Mouse (Mus musculus): ENCODE measurements at regions not wholly inside any gene's neighbourhood (a gene's known extent, or its start where the extent isn't known, plus 50 kb on each side); places are given as distances from the start of the nearest gene placed in this dataset.

DNA sequence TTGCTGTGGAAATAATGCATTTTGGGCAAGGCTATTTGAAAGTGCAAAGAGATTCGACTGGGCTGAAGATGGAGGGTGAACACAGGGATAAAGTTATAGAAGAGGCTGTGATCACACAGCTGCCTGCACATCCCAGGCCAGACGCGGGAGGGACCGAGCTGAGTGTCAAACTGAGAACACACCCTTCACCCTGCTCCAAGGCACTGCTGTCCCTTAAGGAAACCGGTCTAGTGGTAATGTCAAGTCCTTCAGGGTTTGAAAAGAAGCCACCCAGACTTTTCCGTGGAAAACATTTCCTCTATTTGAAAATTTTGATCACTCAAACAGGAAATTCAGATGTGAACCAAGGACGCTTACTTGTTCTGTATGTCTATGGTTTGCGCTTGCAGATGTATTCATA lies 134.6 kb downstream of the Gm11011 start:
- intact Hi-C loops (cut with DNase I): no loop called here
- no peak for DNase-seq

DNA sequence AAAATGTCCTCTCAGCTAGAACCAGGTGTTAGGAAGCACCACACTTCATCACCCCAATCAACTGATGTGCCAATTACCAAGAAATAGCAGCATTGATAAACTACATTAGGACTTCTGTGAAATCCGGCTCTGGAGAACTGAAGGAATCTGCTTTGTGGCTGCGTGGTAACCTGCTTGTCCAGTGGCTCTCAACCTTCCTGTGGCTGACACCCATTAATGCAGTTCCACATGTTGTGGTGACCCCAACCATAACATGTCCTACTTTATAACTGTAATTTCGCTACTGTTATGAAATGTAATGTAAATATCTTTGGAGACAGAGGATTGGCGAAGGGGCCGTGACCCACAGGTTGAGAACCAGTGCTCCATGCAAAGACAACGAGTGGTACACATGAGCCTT lies 136.7 kb downstream of the Gm11011 start:
- intact Hi-C loops (cut with DNase I): no loop called here
- DNase-seq: no peak

DNA sequence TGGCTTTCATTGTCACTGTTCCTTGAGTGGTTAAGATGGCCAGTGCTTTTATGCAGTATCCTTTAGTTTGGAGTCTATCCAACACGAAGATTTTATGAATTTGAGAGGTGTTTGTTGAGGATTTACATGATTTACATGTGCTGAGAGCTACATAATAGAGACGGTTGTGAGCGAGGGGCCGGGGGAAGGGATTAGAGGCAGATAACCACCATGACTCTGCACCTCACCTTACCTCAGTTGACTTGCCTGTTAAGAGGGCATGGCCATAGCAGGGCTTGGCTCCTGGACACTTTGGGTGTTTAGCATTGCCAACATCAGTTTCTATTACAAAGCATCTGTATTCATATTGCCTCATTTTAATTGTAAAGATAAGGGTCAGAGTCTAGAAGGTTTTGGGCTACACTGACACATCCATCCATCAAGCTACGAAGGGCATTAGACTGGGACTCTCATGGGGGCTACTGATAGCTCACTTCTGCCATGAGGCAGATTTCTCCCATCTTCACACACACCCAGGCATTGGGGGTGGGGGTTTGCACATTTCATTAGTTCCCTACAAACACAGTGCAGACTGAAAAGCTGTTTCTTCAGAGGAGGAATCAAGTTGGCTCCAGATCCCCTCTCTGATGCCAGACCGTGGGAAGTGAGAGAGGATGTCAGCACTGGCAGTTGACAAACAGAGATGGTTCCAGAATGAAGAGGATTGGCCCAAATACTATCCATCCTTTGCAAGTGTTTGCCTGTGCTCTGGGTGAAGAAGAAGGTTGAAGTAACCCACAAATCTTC lies 139.9 kb downstream of the Gm11011 start:
- DNase-seq: no peak
- intact Hi-C loops (cut with DNase I): no loop called here

DNA sequence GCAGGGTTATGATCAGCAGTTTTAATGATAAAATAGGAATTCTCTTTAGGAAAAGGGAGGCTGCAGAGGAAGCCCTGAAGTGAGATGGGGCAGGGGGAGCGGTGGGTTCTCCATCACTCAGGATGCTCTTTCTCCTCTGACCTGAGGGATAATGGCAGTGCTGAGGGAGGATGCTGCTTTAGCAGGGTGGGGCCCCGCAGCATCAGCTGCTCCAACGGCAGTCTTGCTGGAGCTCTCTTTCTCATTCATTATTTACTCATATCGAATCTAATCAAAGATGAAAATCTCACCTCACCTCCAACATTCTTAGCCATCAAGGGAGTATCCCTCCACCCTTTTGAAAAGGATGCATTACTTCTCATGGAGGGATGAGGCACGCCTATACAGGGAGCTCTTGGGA lies 141.7 kb downstream of the Gm11011 start:
- intact Hi-C loops (cut with DNase I): no loop called here
- DNase-seq: no peak

DNA sequence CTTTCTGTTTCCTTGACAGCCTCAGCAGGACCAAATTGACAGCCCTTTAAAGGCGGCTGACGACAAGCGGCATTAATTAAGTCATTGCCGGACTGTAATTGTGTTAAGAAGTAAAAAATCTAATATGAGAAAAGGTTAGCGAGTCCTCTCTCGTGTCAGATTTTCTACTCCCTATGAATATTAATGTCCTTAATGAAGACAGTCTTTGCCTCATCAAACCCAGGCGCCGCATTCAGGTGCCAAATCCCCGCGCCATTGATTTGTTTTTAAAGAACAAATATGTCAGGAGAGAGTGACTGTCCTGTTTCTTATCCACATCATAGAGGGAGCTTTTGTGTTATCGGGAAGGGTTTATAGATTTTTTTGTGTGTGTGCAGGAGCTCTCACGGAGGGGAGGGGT lies 142.2 kb downstream of the Gm11011 start:
- DNase-seq: no peak
- intact Hi-C loops (cut with DNase I): no loop called here

DNA sequence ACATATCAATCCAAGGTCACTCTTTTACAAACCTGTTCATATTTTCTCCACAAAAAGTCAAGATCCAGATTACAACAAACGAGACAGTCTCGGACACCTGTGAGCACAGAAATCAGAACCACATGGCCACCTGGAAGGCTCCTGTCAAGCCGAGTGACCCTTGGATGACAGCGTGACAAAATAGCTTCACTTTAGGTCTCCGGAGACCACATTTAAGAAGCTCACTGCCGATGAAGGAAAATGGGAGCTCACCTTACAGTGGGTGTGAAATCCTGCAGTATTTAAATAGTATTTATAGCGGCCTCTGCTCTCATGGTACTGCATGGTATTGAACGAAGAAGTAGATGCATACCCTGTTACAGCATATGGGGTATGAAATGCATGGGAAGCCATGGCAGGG lies 144.3 kb downstream of the Gm11011 start:
- DNase-seq: no peak
- intact Hi-C loops (cut with DNase I): no loop called here

DNA sequence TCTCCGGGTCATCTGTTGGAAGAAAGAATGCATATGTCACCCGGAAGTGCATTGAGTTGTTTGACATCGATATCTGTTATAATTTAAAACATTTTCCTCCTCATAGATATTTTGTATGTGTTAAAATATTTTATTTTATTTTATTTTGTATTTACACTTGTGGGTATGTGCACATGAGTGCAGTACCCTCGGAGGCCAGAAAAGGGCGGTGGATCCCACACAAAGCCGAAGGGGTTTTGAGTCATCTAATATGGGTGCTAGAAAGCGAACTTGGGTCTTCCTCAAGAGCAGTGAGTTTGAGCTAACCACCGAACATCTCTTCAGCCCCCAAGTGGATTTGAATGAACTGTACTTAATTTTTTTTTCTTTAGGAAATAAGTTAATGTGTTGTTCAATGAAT lies 156.0 kb downstream of the Gm11011 start:
- DNase-seq: no peak
- intact Hi-C loops (cut with DNase I): no loop called here

DNA sequence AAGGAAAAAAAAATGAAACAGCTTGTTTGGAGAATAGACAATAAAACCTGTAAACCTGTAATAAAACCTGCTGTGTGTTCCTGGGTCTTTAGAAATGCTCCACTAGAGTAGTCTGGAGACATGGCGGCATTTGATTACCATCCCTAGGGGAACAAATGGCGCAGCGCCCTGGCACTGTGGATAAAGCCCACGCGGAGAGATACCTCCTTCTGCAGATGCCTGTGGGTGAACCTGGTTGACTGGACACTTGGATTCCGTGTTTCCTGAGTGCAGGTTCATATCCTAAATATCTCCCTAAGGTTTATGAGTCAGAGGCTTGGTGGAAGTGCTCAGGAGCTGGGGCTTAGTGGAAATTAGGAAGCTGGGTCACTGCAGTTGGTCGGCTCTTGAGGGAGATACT lies 158.1 kb downstream of the Gm11011 start:
- DNase-seq: no peak
- intact Hi-C loops (cut with DNase I): no loop called here

DNA sequence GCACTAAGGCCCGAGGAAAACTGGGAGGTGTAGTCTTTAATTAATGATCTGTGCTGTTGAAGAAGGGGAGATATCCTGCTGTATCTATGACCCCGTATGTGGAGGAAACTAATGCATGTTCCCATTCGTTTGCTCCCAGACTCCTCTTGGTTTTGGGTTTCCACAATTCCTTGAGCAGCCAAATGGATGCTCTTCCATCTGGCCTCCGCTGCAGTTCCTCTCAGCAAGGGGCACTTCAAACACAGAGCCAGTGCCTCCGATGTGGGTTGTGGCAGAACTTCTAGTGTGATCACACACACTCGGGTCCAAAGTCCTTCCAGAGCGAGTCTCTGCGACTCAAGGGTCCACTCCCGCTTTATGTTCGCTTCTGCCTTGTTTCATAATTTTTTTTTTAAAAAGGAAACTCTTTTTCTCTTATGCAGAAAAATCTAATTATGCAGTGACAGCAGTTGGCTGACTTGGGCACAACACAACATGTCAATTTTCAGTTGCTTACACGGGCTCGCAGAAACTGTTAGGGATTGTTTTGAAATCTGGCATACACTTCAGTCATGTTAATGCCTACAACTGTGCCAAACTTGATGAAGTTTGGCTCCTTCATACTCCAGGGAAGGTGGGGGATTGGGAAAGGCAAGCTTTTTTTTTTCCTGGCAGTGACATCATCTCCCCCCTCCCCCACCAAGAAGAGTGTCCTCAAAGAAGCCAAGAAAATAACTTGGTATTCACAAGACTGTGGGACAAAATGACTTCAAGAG lies 163.2 kb downstream of the Gm11011 start:
- DNase-seq: no peak
- intact Hi-C loops (cut with DNase I): no loop called here

DNA sequence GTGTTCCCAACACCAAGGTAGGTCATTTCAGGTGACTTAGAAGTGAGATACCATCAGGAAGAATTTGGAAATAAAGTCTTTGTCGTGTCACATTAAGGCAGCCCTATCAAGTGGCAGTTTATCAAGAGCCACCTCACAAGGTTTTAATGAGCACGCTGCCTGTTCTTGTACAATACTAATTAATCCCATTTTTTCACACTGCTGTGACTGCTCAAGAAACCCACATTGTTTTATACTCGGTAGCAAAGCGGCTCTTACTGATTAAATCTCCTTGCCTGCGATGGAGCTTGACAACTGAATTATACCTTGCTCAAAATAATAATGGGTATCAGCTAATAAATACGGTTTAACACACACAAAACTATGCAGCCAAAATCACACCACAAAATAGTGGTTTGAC lies 175.2 kb downstream of the Gm11011 start:
- DNase-seq: no peak
- intact Hi-C loops (cut with DNase I): no loop called here

DNA sequence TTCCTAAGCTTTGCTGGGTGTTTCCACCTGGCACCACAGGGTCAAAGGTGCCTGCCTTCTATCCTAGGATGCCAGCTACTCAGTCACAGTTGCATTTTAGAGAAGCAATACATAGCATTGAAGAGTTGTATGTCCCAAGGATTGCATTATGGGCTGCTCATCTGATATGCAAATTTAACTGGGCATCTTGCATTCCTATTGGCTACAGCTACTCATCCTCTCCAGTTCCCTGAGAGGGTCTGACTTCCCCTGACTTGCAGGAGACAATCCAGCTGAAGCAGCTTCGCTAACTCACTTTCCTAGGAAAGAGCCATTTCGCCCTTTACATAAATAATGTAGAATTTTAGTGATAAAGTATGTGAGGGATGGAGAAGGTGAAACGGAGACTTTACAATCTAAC lies 177.5 kb downstream of the Gm11011 start:
- intact Hi-C loops (cut with DNase I): no loop called here
- no peak for DNase-seq

DNA sequence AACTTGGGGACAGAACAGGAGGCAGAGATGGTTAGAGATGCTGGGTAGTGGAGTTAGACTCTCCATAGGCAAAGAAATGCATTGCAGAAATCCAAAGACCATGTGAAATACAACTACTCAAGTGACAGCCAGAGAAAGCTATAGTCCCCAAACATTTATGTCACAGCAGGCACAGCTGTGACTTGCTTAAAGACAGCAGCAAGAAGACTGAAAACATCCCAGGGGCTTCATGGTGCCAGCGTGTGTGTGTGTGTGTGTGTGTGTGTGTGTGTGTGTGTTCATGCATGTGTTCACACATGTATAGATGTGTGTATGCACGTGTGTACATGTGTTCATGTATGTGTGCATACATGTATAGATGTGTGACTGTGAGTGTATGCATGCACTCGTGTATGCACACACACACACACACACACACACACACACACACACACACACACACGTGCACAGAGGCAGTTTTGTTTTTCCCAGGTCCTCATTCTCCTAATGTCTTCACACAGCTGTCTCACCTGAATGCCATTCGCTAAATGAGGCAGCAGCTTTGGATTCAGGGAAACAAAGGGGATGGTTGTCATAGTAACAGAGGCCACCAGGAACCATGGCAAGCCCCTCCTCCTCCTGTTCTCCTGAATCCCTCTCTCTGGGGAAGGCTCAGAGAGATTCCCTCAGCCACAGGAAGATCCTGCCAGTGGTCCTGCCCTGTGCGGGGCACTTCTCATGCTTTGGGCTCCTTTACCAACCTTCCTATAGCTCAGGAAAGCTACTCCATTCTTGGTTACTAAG lies 182.4 kb downstream of the Gm11011 start:
- intact Hi-C loops (cut with DNase I): no loop called here
- no peak for DNase-seq

DNA sequence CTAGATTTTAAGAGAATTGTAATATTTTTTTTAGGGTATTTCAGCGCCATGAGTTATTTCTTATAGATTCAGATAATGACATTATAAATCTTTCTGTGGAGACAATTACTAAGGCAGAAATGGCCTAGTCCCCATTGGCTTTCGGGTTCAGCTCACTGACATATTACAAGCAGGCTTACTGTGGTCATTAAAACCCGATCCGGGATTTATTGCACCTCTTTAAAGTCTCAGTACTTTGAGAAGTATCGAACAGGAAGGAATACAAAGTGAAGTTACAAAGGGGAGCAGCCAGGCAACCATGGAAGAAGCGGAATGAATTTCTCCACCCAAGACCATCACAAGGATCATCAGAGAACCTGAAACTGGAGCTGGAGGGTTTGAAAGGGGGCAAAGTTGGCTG lies 189.8 kb downstream of the Gm11011 start:
- intact Hi-C loops (cut with DNase I): no loop called here
- DNase-seq: no peak

DNA sequence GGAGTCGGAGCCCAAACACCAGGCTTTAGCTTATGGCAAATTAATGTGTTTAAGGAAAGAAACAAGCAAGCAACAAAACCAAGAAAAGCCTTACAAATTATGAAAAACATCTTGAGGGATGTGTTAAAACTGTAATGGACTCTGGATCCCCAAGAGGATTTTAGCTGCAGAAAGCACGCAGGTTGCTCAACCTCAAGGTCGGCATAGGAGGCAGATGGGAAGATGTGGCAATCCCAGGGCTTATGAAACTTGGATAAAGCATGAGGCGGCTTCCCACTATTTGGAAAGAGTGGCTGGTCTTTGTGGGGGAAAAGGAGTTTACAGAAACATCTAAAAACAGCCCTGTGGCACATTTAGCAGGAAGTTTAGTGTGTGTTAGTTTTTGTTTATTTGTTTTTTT lies 190.5 kb downstream of the Gm11011 start:
- DNase-seq: peak in 1 of 2 experiments; percentile 39
- intact Hi-C loops (cut with DNase I): no loop called here

DNA sequence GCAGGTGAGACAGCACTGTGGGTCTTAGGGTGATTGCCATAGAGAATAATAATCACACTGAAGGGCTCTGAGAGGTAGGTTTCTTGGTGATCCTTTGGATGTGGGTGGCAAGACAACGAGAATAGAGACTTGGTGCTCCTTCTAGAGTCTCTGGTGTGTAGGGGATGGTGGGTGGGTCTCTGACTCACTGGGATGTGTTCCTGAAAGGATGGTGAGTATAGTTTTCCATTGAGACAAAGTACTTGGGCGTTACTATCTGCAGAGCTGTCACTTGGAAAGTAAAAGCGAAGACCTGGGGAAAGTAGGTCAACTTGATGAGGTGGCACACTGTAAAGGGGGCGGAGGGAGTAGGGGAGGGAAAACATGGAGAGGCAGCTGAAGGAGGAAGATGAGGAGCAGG lies 191.3 kb downstream of the Gm11011 start:
- intact Hi-C loops (cut with DNase I): no loop called here
- no peak for DNase-seq

DNA sequence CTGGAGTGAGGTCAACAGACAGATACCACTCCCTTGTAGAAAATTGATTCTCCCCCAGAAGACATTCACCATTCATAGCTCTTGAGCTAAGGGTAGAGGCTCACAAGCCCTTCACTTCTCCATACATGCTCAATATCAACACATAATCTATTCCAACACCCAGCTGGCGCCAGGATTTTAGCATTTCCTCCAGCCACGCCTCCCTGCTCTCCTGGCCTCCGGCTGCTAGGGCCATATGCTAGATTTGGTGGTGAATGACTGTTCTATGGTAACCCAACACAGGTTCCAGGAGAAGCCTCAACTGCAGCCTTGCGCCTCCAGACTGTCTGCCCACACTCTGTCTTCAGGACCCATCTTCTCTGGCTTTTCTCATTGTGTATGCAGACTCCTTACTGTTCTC lies 197.9 kb downstream of the Gm11011 start:
- intact Hi-C loops (cut with DNase I): no loop called here

DNA sequence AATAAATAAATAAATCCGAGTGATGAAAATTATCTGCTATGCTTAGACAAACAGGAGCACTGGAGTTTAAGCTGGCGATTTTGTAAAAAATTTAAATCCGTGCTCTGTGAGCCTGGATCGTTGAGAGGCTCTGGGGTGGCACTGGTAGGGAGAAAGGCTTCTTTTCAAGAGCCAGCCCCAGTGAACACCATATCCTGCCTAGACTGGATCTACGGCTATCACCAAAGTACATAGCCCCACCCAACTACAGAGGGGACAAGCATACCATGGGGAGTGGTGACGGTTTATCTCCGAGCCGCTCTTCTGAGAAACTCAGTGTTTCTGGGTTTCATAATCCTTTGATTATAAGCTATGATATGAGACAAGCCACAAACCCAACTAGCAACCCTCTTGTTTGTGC lies 199.0 kb downstream of the Gm11011 start:
- intact Hi-C loops (cut with DNase I): no loop called here

More for the DNA sequence above, 197.9 kb downstream of the Gm11011 start:
- DNase-seq: no peak

DNA sequence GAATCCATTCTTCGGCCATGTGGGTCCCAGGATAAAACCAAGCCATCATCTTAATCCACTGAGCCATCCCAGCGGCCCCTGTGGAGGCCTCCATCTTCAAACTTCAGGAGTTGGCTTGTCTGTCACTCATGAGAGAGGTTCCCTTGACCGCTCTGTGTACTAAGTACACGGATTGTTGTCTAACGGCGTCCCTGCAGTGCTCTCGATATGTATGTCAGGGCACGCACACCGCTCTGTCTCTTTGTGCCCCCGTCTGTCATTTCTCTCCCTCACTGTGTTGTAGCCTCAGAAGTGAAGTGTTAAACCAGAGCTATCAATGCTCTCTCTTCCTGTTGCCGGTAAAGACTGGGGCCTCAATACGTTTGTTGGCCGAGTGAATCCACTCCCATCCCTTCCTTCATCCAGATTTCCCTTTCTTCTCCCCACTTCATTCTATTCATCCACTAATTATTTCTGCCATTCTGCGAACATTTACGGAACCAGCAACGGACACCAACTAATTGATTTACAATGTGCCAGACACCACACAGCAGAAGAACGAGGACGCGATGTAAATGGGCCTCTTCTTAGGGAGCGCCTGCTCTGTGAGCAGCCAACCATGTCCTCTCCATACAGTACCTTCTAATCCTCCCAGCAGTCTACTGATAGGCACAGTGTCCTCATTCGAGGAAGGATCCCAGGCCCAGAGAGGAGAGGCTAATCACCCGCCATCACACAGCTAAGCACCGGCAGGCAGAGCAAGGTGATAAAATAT lies 199.6 kb downstream of the Gm11011 start:
- intact Hi-C loops (cut with DNase I): no loop called here

More for the DNA sequence above, 199.0 kb downstream of the Gm11011 start:
- DNase-seq: no peak

DNA sequence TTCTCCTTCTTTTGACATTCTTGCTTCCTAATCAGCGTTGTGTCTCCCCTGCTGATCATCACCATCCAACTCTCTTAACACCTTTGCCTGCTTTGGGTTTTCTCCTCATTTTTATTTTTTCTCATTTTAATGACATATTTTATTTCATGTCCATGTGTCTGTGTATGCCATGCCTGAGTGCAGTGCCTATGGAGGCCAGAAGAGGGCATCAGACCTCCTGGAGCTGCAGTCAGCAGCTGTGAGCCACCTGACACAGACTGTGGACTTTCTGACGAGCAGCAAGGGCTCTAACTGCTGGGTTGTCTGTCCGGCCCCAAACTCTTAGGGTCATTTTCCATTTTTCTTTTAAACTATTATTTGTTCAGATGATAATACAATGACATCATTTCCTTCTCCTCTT lies 203.8 kb downstream of the Gm11011 start:
- intact Hi-C loops (cut with DNase I): no loop called here

More for the DNA sequence above, 199.6 kb downstream of the Gm11011 start:
- DNase-seq: no peak

DNA sequence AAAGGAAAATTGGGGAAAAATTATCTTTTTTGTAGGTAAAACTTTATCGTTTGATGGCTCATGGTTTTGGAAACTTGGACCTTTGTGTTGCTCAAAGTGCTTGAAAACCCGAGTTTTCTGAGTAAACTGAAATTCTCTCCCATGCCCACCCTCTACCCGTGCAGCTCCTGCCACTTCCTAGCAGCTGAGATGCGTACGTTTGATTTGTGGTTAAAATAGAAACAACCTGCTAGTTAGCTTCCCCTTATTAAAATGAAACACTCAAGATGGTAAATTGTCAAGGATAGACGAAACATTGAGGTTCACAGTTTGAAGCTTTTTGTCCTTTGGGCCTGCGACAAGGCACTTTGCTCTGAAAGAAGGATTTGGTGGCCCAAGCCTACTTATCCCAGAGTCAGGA lies 214.5 kb downstream of the Gm11011 start:
- DNase-seq: no peak
- intact Hi-C loops (cut with DNase I): no loop called here

More for the DNA sequence above, 203.8 kb downstream of the Gm11011 start:
- no peak for DNase-seq

DNA sequence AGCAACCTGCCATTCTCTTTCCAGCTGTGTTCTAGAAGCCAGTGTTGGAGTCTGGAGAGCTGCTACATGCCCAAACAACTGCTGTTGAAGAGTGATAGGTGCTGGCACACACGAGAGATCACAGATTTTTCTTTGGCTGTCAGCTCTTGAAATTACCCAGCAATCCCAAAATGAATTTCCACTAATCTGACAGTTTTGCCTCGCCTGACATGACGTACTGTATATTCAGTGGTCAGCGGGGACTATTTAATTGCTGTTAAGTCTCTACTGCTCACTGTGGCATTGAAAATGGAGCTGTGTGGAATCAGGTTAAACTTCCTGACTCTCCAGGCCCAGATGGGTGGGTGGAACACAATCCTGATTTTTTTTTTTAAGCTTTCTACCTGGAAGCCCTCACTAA lies 222.5 kb downstream of the Gm11011 start:
- no peak for DNase-seq
- intact Hi-C loops (cut with DNase I): no loop called here

All from gastrocnemius, postnatal 36 days (tissue).